ENCODE assay signal across 8 mouse cellular contexts in the genomic region with DNA sequence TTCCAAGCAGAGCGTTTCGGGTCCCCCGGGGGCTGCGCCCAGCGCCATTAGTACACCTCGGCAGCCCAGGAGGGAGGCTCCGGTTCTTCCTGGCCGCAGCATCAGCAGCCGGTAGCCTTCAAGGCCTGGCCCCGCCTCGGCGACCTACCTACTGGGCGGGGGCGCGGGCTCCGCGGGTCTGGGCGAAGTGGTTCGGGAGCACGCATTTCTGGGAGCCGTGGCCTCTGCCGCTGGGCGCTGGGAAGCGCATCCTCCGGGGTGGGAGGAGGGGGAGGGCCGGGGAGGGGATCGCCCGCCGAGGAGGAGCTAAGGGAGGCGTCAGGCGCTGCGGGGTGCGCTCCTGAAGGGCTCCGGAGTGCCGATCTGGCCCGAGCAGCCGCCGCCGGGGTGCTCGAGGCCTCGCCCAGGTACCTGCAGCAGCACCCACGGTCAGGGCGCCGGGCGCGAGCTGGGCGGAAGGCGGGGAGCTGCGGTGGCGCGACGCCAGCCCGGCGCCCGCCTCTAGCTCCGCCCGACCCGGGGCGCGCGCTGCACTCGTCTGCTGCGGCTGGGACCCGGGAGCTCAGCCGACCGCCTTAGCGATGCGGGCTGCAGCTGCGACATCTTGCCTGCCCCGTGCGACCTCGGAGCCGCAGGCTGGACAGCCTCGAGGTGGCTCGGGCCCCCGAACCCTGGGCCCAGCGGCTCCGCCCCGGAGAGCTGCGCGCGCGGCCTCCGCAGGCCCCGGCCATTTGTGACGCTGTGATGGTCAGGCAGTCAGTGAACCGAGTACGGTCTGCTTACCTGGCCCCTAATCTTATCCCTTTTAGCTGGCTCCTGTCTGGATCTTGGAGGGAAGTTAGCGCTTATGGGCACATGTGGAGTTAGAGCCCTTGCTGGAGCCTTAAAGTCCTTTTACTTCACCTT. TPM values are rescaled to one million over a fixed set of nuclear protein-coding genes. Genes with fewer than 3 reads are reported as not detected.
DNase-seq lines count a peak whose midpoint lies in the region; ATAC-seq lines count a peak whose summit lies in the region.

A gene (minus strand): TSS at position 646 of the 906 bp plus-strand sequence.

- intact Hi-C loops in left cerebral cortex, postnatal 14 days (cut with DNase I), result loop anchor here (5.0 kb wide), 2 partner anchors 86 to 181 kb away; no protein-coding TSS in a partner anchor

- peak; percentile 65 for DNase-seq in adipocyte (ENCODE audit: low spot score)
- peak; percentile 30 to 53 for DNase-seq in gastrocnemius, adult 8-10 months (ENCODE audit: low spot score in 2 of 2)
- peak; percentile 82 for DNase-seq in induced T-regulatory cell, adult 2 months (ENCODE audit: low read depth)
- peak; percentile 69 to 70 for DNase-seq in left cerebral cortex, postnatal 14 days (ENCODE audit: low spot score in 2 of 2)
- DNase-seq in right cerebral cortex, postnatal 14 days, result peak; percentile 73
- peak; percentile 64 for DNase-seq in urinary bladder, postnatal 25 days (ENCODE audit: low spot score)

- peak; percentile 65 for ATAC-seq in common myeloid progenitor, adult 5-6 weeks (replicated peaks; ENCODE audit: low read depth, poor library complexity, severe bottlenecking)
- ATAC-seq in megakaryocyte-erythroid progenitor cell, adult 5-6 weeks (replicated peaks; ENCODE audit: low FRiP score, low TSS enrichment, poor library complexity, severe bottlenecking), result peak; percentile 89

RNA-seq across cellular contexts. Expression of the gene that starts here (rescaled TPM):
- total RNA-seq in common myeloid progenitor, adult 5-6 weeks (2017), result 28.8 and 45.0 TPM in 2 replicates
- total RNA-seq in gastrocnemius, adult 8-10 months (2022), result 1 to 10 TPM; 1.1 to 2.3 (median 1.7) TPM
- 100 to 1,000 TPM; 105 to 108 TPM for total RNA-seq in left cerebral cortex, postnatal 14 days (2021)
- 24.1 and 25.6 TPM in 2 replicates for total RNA-seq in megakaryocyte-erythroid progenitor cell, adult 5-6 weeks (2014; fragmentation: Nextera tagmentation)
- 12.7 and 20.8 TPM in 2 replicates for total RNA-seq in megakaryocyte-erythroid progenitor cell, adult 5-6 weeks (2017)

Comparison
In these comparisons a context has a peak if more than half of its experiments do, and no peak if none do; other contexts are left out.
1. Peak in every context shown above with its lines: DNase-seq and ATAC-seq.